ENCODE assay signal across 9 mouse cellular contexts in genomic region chr2:158625231-158625630, GRCm38 (mm10). TPM values are rescaled to one million over a fixed set of nuclear protein-coding genes. Genes with fewer than 3 reads are reported as not detected.
A peak's percentile ranks its signal among the peaks of the same experiment; 100 is the strongest.
DNase-seq lines count a peak whose midpoint lies in the region; ATAC-seq lines count a peak whose summit lies in the region.
"Had no signal": no experiment of that assay in that cellular context is flagged by ENCODE, and none has a peak within 500 bp of the region (broad histone marks: within the 10 kb centered on the region; RNA-seq: fewer than 3 reads in every experiment).

No protein-coding gene starts in this region.

- peak overlapping the region; percentile 82 for H3K9ac ChIP-seq in kidney, embryonic 15.5 days
- peak overlapping the region; percentile 73 for H3K9ac ChIP-seq in midbrain, embryonic 12.5 days (replicated peaks)

- peaks cover 17% of the 10 kb centered on the region for H3K4me1 ChIP-seq in embryonic facial prominence, embryonic 10.5 days
- H3K4me1 ChIP-seq in kidney, embryonic 15.5 days, result peaks cover 15% of the 10 kb centered on the region
- H3K4me1 ChIP-seq in midbrain, embryonic 12.5 days, result peaks cover 16% of the 10 kb centered on the region

- ATAC-seq in kidney, embryonic 15.5 days (replicated peaks; ENCODE audit: low FRiP score), result no peak; the same call in 1 of the 2 replicates
- peak; percentile 79 for ATAC-seq in midbrain, embryonic 12.5 days (ENCODE audit: low FRiP score, low read depth)

- peak overlapping the region; percentile 82 for H3K4me2 ChIP-seq in kidney, embryonic 15.5 days
- H3K4me2 ChIP-seq in midbrain, embryonic 12.5 days (replicated peaks), result peak overlapping the region; percentile 71

- H3K27ac ChIP-seq in embryonic facial prominence, embryonic 10.5 days (replicated peaks), result peak overlapping the region; percentile 93
- peak overlapping the region; percentile 97 for H3K27ac ChIP-seq in kidney, embryonic 15.5 days
- peak overlapping the region; percentile 76 for H3K27ac ChIP-seq in midbrain, embryonic 12.5 days (replicated peaks)

- under 1% methylated on average over 44 of the region's 44 CpGs for WGBS in embryonic facial prominence, embryonic 10.5 days
- WGBS in kidney, embryonic 15.5 days, result under 1% methylated on average over 44 of the region's 44 CpGs
- WGBS in midbrain, embryonic 12.5 days, result 0% methylated on average over 37 of the region's 44 CpGs

- peak overlapping the region; percentile 83 for H3K4me3 ChIP-seq in embryonic facial prominence, embryonic 10.5 days
- peak overlapping the region; percentile 88 for H3K4me3 ChIP-seq in kidney, embryonic 15.5 days (replicated peaks)
- H3K4me3 ChIP-seq in midbrain, embryonic 12.5 days, result peak overlapping the region; percentile 90

- peak; percentile 38 for DNase-seq in embryo, embryonic 10 days (ENCODE audit: low spot score)
- no peak for DNase-seq in embryo, embryonic 9.5 days (ENCODE audit: extremely low spot score)
- DNase-seq in 416B (ENCODE audit: low read depth), result peak; percentile 35
- DNase-seq in embryonic facial prominence, embryonic 10.5 days (ENCODE audit: low spot score), result no peak
- DNase-seq in c-Kit-positive CD71-positive TER-119-positive erythroid progenitor cells, embryonic 14.5 days (ENCODE audit: low spot score), result no peak
- DNase-seq in gastrocnemius, postnatal 10 days, result no peak

- H3K9me3 ChIP-seq in embryonic facial prominence, embryonic 10.5 days, result no peaks in the 10 kb centered on the region
- H3K9me3 ChIP-seq in kidney, embryonic 15.5 days (replicated peaks), result no peaks in the 10 kb centered on the region
- no peaks in the 10 kb centered on the region for H3K9me3 ChIP-seq in midbrain, embryonic 12.5 days

- peaks cover 39% of the 10 kb centered on the region for H3K36me3 ChIP-seq in embryonic facial prominence, embryonic 10.5 days (replicated peaks)
- H3K36me3 ChIP-seq in kidney, embryonic 15.5 days, result peaks cover 31% of the 10 kb centered on the region
- H3K36me3 ChIP-seq in midbrain, embryonic 12.5 days, result peaks cover 24% of the 10 kb centered on the region

- peaks cover 25% of the 10 kb centered on the region for H3K27me3 ChIP-seq in embryonic facial prominence, embryonic 10.5 days (replicated peaks; ENCODE audit: low read depth, poor library complexity, severe bottlenecking)
- peaks cover 25% of the 10 kb centered on the region for H3K27me3 ChIP-seq in kidney, embryonic 15.5 days
- peaks cover 14% of the 10 kb centered on the region for H3K27me3 ChIP-seq in midbrain, embryonic 12.5 days

RNA-seq across cellular contexts. Expression of gene Actr5, which starts 0.5 kb away (rescaled TPM):
- polyA plus RNA-seq in embryonic facial prominence, embryonic 10.5 days (2016; fragmentation: Nextera tagmentation; extraction: Ambion mirVana), result 14.4 and 16.7 TPM in 2 replicates
- 10.9 and 12.3 TPM in 2 replicates for polyA plus RNA-seq in kidney, embryonic 15.5 days (2015; fragmentation: Nextera tagmentation; extraction: Ambion mirVana)
- polyA plus RNA-seq in midbrain, embryonic 12.5 days (2016; fragmentation: Nextera tagmentation; extraction: Ambion mirVana), result 21.7 and 23.7 TPM in 2 replicates
- 1 to 10 TPM; 4.1 to 6.2 TPM for total RNA-seq in gastrocnemius, postnatal 10 days (2021)

RNA-seq across cellular contexts. Expression of gene Slc32a1, which starts 14.7 kb away (rescaled TPM):
- 0.05 and 0.15 TPM in 2 replicates for polyA plus RNA-seq in embryonic facial prominence, embryonic 10.5 days (2016; fragmentation: Nextera tagmentation; extraction: Ambion mirVana)
- 0.12 and 0.14 TPM in 2 replicates for polyA plus RNA-seq in kidney, embryonic 15.5 days (2015; fragmentation: Nextera tagmentation; extraction: Ambion mirVana)
- 3.2 and 4.2 TPM in 2 replicates for polyA plus RNA-seq in midbrain, embryonic 12.5 days (2016; fragmentation: Nextera tagmentation; extraction: Ambion mirVana)
- under 1 TPM in 1 of 2 experiments, not detected in 1; 0.11 TPM for total RNA-seq in gastrocnemius, postnatal 10 days (2021)
- total RNA-seq: neutrophil, adult 5-6 weeks had no signal

RNA-seq across cellular contexts. Expression of gene Ppp1r16b, which starts 40.0 kb away (rescaled TPM):
- 3.3 TPM in 2 replicates for polyA plus RNA-seq in embryonic facial prominence, embryonic 10.5 days (2016; fragmentation: Nextera tagmentation; extraction: Ambion mirVana)
- 14.9 and 15.3 TPM in 2 replicates for polyA plus RNA-seq in kidney, embryonic 15.5 days (2015; fragmentation: Nextera tagmentation; extraction: Ambion mirVana)
- 3.5 and 4.2 TPM in 2 replicates for polyA plus RNA-seq in midbrain, embryonic 12.5 days (2016; fragmentation: Nextera tagmentation; extraction: Ambion mirVana)
- 1 to 10 TPM; 8.3 to 9.0 TPM for total RNA-seq in gastrocnemius, postnatal 10 days (2021)

Comparison
In these comparisons a context has a peak if more than half of its experiments do, and no peak if none do; other contexts are left out.
1. DNase-seq: peak in embryo, embryonic 10 days (single experiment) and 416B (single experiment); none in embryo, embryonic 9.5 days (single experiment), embryonic facial prominence, embryonic 10.5 days (single experiment), c-Kit-positive CD71-positive TER-119-positive erythroid progenitor cells, embryonic 14.5 days (single experiment) and gastrocnemius, postnatal 10 days (single experiment).
2. Peak in every context shown above with its lines, with median percentiles within 50 percentile points of each other: H3K27ac ChIP-seq and H3K4me3 ChIP-seq.